Mouse (Mus musculus) olfactory bulb, adult 2 months (tissue): ENCODE measurements around the gene Mdfi.

Experiments
- CTCF ChIP-seq: fragments of 200-500 bp; IDR thresholded peaks from 2 replicates; pipeline ENCODE4 v1.5.1; 2012; ENCODE audit warnings: low read depth, mild to moderate bottlenecking, low read length, moderate library complexity; ENCODE audit not compliant: insufficient read depth
- POLR2A ChIP-seq: fragments of 200-500 bp; IDR thresholded peaks from 2 replicates; pipeline ENCODE4 v1.6.1; 2012; ENCODE audit warnings: mild to moderate bottlenecking, low read depth, low read length, moderate library complexity; ENCODE audit not compliant: insufficient read depth

GRCm38 (mm10) chr17:47769389-47770299, 64.8 kb downstream of the Mdfi start:
- no peak for TF ChIP-seq POLR2A
- TF ChIP-seq CTCF, result no peak
